Mouse (Mus musculus) hindbrain, embryonic 11.5 days (tissue): Measurements from ENCODE around the gene Stra6l. TPM values are rescaled to one million over a fixed set of nuclear protein-coding genes. Genes with fewer than 3 reads are reported as not detected.

ENCODE experiments used
- ATAC-seq: fragments of 200-750 bp; cut with Nextera tagmentation; 2 replicates; pipeline ENCODE4 v1.8.0; 2017; ENCODE audit warnings: mild to moderate bottlenecking, moderate TSS enrichment, moderate library complexity; ENCODE audit not compliant: low FRiP score
- DNase-seq: peaks from one replicate; pipeline ENCODE4 v3.0.0-alpha.2; 2015; ENCODE audit warnings: low spot score
- H3K27ac ChIP-seq: fragments of 300-500 bp; sonication (generic); 2 replicates; pipeline ENCODE4 v1.5.1; 2014; ENCODE audit warnings: mild to moderate bottlenecking, low read depth, low read length
- H3K27me3 ChIP-seq: fragments of 300-500 bp; sonication (generic); 2 replicates; pipeline ENCODE4 v1.6.1; 2014; ENCODE audit warnings: mild to moderate bottlenecking, low read length, moderate library complexity, mixed read lengths; ENCODE audit not compliant: control insufficient read depth, insufficient read depth
- H3K36me3 ChIP-seq: fragments of 300-500 bp; sonication (generic); 2 replicates; pipeline ENCODE4 v1.6.1; 2014; ENCODE audit warnings: mild to moderate bottlenecking, low read length, moderate library complexity, mixed read lengths; ENCODE audit not compliant: control insufficient read depth, insufficient read depth
- H3K4me1 ChIP-seq: fragments of 300-500 bp; sonication (generic); replicated peaks from 2 replicates; pipeline ENCODE4 v1.6.1; 2014; ENCODE audit warnings: low read length, mixed read lengths; ENCODE audit not compliant: control insufficient read depth, insufficient read depth
- H3K4me2 ChIP-seq: fragments of 300-500 bp; sonication (generic); replicated peaks from 2 replicates; pipeline ENCODE4 v1.6.1; 2014; ENCODE audit warnings: mild to moderate bottlenecking, low read depth, low read length
- H3K4me3 ChIP-seq: fragments of 300-500 bp; sonication (generic); 2 replicates; pipeline ENCODE4 v1.5.1; 2014; ENCODE audit warnings: low read depth, low read length
- H3K9ac ChIP-seq: fragments of 300-500 bp; sonication (generic); 2 replicates; pipeline ENCODE4 v1.6.1; 2014; ENCODE audit warnings: low read depth, low read length
- H3K9me3 ChIP-seq: fragments of 300-500 bp; sonication (generic); 2 replicates; pipeline ENCODE4 v1.6.1; 2016; ENCODE audit warnings: low read length; ENCODE audit not compliant: control insufficient read depth
- WGBS: fragments of 180-500 bp; shearing (Covaris S2); extraction: QIAGEN DNeasy Blood & Tissue Kit; methylation state at CpG from one replicate; pipeline ENCODE4 v1.1.7; 2014; 5-methylcytosine and 5-hydroxymethylcytosine counted together
- polyA plus RNA-seq: library from polyadenylated mRNA; unstranded; fragments of >200 nt; fragmentation: Nextera tagmentation; extraction: Ambion mirVana; gene quantifications from 2 replicates; pipeline ENCODE4 v1.2.1, GENCODE M21; 2014

Gene Stra6l
- polyA plus RNA-seq, 1 experiment from 2014 or later, result 1.0 TPM

DNA sequence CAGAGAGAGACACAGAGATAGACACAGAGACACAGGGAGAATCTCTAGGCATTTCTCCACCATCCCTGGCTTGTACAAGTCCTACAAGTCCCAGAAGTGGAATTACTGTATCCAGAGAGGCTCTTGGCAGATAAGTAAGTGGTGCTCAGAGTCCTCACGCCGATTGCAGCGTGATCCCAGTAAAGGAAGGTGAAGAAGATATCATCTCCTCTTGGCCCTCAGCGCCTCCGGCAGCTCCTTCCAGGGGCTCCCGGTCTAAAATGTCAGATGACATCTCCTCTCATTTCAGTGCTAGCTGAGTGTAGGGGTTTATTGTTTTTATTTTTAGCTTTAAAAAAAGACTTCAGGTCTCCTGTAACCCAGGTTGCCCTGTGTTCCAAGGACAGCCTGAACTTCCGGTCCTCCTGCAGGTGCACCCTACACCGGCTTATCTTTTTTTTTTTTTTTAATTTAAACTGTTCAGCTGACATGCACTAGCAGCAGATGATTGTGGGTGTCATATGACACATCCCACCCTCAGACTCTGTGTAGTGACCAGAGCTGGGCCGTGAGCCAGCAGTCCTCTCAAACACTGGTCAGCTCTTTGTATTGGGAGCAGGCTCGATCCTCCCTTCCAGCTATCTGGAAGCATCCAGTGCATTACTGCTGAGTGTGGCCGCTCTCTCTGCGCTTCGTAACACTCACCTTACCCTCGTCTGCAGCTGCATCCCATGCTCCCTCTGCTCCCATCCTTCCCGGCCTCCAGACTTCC is 5.2 kb downstream of the Stra6l start:
- DNase-seq, result no peak
- Histone ChIP-seq H3K36me3 (no peaks in the 10 kb centered on the region), H3K4me3 (no peak overlapping the region), H3K4me1 (no peaks in the 10 kb centered on the region), H3K9ac (no peak overlapping the region), H3K27ac (no peak overlapping the region), H3K9me3 (no peaks in the 10 kb centered on the region), H3K27me3 (no peaks in the 10 kb centered on the region), H3K4me2 (no peak overlapping the region)
- 88% methylated on average over 15 of the region's 15 CpGs for WGBS
- ATAC-seq, result no peak

DNA sequence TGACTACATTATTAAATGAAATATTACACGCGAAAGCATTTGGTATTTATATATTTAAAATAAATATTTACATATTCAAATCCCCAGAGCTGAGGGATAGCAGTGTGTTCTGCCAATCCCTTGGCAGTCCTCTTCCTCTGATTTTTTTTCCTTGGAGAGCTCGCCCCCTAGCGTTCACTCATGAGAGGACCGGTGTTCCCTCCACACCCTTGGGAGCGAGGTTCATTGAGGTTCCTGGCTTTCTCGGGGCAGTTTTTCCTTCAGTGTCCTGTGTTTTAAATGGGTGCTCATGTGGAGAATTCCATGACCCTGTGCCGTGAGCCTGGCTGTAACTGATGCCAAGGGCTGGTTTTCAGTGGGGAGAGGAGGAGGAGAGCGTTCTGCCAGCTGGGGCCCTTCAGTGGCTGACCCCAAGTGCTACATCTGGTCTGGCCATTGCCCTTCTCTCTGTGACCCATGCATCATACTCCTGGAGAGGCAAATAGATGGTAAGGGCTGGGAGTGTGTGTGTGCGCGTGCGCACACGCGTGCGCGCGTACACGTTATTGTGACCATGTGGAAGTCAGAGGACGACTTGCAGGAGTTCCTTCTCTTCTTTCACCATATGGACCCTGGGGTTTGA is 7.5 kb downstream of the Stra6l start:
- Histone ChIP-seq H3K9me3 (no peaks in the 10 kb centered on the region), H3K4me3 (no peak overlapping the region), H3K27ac (no peak overlapping the region), H3K27me3 (no peaks in the 10 kb centered on the region), H3K9ac (no peak overlapping the region), H3K4me1 (no peaks in the 10 kb centered on the region), H3K4me2 (no peak overlapping the region), H3K36me3 (no peaks in the 10 kb centered on the region)
- 52% methylated on average over 19 of the region's 19 CpGs for WGBS
- ATAC-seq (no peak), DNase-seq (peak; percentile 85)

DNA sequence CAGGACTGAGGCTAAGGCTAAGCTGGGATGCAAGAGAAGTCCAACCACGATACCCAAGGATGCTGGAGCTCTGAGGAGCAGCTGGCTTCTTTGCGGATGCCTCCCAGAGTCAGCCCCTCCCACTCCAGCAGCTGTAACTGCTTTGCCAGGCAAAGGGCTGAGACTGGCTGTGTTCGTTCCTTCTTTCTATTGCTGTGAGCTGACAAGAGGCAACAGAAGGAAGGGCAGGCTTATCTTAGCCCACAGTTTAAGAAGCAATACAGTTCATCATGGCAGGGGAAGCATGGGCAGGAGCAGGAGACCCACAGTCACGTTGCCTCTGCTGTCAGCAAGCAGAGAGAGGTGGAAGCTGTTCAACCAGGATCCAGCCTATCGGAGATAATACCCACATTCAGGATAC is 12.7 kb downstream of the Stra6l start:
- Histone ChIP-seq H3K4me3 (no peak overlapping the region), H3K4me1 (no peaks in the 10 kb centered on the region), H3K36me3 (no peaks in the 10 kb centered on the region), H3K9me3 (no peaks in the 10 kb centered on the region), H3K9ac (no peak overlapping the region), H3K27ac (no peak overlapping the region), H3K4me2 (no peak overlapping the region), H3K27me3 (no peaks in the 10 kb centered on the region)
- DNase-seq (no peak), ATAC-seq (no peak)
- WGBS, result 59% methylated on average over 5 of the region's 5 CpGs

DNA sequence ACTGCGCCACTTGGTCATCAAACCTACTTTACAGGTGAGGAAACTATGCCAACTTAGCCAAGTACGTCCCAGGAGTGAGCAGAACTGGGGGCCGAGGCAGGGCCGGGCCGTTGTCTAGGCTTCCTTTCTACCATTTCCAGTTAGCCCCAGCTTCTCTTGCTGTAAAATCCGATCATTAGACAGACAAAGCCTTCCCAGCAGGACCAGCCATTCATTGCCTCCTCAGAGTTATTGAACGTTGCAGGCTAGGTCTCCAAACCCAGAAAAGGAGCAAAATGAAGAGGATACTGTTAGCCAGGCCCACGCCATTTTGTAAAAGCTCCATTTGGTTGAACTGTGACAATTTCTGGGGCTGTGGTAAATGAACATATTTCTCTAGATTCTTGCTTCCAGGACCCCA is 19.0 kb downstream of the Stra6l start:
- DNase-seq (no peak), ATAC-seq (no peak)
- Histone ChIP-seq H3K4me3 (no peak overlapping the region), H3K9me3 (no peaks in the 10 kb centered on the region), H3K9ac (no peak overlapping the region), H3K36me3 (no peaks in the 10 kb centered on the region), H3K27ac (no peak overlapping the region), H3K4me1 (no peaks in the 10 kb centered on the region), H3K4me2 (no peak overlapping the region), H3K27me3 (peaks cover 4% of the 10 kb centered on the region; the same call in 1 of the 2 replicates)
- WGBS, result 67% methylated on average over 8 of the region's 8 CpGs

DNA sequence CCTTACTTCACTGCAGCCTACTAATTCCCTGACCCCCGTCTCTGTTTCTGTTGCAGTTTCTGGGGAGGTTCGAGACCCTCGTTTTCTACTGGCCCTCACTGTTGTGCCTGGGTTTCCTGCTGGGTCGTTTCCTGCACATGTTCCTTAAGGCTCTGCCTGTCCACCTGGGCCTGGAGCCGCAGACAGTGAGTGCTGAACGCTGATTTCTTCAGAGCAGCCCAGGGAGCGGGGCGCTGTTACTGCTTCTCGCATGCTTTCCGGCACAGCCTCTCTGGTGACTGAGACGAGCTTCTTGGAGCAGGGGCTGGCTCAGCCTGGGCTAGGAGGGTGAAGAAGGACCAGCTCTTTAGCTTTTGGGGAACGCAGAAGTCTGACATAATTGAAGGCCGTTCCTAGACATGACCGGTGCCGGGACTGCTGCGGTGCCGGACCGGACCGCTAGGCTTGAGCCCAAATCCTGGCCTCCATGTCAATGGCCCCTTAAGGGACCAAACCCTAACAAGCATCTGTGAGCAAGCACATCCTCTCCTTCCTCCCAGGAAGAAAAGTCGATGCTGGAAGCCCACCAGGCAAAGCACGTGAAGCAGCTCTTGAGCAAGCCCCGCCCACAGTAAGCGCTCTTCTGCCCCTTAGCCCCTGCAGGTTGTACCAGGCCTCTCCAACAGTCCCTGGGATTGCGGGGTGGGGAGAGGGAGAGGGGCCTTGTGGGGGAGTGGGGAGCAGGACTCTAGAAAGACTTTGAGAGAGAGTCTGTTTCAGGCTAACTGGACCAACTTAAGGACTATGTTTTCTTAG is 20.8 kb downstream of the Stra6l start:
- no peak for ATAC-seq
- H3K27ac ChIP-seq, result no peak overlapping the region
- no peaks in the 10 kb centered on the region for H3K9me3 ChIP-seq
- H3K27me3 ChIP-seq, result peaks cover 4% of the 10 kb centered on the region; the same call in 1 of the 2 replicates
- H3K36me3 ChIP-seq, result no peaks in the 10 kb centered on the region
- H3K9ac ChIP-seq, result no peak overlapping the region
- no peaks in the 10 kb centered on the region for H3K4me1 ChIP-seq
- WGBS, result 22% methylated on average over 24 of the region's 24 CpGs
- no peak overlapping the region for H3K4me3 ChIP-seq
- no peak for DNase-seq
- H3K4me2 ChIP-seq, result 0 out of 2 replicates have a peak overlapping the region, but pooled peaks have one; percentile 8

DNA sequence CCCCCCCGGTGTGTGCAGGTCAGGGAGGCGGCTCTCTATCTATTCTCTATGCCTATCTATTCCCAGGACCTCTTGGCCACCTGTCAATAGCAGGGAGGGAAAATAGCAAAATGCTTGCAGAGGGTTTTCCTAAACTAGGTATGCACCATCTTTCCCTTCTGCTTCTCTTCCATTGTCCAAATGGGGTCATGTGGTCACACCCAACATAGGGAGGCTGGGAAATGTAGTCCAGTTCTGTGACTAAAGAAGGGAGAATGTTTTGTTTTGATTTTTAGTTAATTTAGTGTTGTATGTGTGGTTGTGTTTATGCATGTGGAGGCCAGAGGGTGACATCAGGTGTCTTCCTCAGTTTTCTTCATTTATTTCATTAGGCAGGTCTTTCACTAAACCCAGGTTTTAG is 23.7 kb downstream of the Stra6l start:
- Histone ChIP-seq H3K4me2 (no peak overlapping the region), H3K27me3 (peaks cover 4% of the 10 kb centered on the region; the same call in 1 of the 2 replicates), H3K9ac (no peak overlapping the region), H3K9me3 (no peaks in the 10 kb centered on the region), H3K36me3 (no peaks in the 10 kb centered on the region), H3K27ac (no peak overlapping the region), H3K4me3 (no peak overlapping the region), H3K4me1 (no peaks in the 10 kb centered on the region)
- DNase-seq (no peak), ATAC-seq (no peak)
- WGBS, result no CpG with 5 or more reads among the region's 2 CpGs

DNA sequence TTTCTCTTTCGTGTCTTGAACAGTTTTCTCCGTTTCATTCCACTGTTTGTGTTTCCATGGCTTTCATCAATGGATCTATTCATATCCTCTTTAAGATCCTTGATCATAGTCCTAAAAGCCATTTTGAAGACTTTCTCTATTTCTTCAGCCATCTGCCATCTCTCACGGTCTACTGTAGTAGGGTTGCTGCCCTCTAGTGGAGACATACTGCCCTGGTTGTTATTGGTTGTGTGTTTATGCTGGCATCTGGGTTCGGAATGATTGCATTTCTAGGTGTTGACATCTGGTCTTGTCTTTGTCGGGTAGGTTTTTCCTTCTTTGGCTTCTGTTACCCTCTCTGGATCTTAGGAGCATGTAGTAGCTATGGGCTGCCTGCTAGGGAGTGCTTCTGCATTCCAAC is 30.5 kb downstream of the Stra6l start:
- DNase-seq, result peak; percentile 73
- no peak overlapping the region for H3K4me3 ChIP-seq
- H3K27ac ChIP-seq, result no peak overlapping the region
- no peaks in the 10 kb centered on the region for H3K4me1 ChIP-seq
- ATAC-seq, result no peak
- H3K36me3 ChIP-seq, result no peaks in the 10 kb centered on the region
- H3K9me3 ChIP-seq, result no peaks in the 10 kb centered on the region
- no peak overlapping the region for H3K9ac ChIP-seq
- no peaks in the 10 kb centered on the region for H3K27me3 ChIP-seq
- WGBS, result 49% methylated on average over 5 of the region's 5 CpGs
- H3K4me2 ChIP-seq, result no peak overlapping the region

DNA sequence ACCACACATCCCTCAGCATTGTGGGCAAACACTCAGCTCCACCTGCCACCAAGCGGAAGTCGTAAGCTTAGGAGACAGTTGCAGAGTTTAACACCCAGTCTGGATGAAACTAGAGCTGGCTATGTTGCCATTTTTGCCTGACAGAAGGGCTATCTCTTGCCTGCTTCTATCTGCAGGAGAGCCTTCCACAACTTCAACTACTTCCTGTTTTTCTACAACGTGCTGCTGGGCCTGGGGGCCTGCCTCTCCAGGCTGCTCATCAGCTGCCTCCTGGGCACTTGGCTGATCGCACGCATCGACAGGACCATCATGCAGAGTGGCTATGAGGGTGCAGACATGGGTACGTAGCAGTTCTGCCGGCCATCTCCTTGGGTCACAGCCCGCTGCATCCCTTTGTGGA is 34.1 kb downstream of the Stra6l start:
- no peak overlapping the region for H3K9ac ChIP-seq
- no peak overlapping the region for H3K4me2 ChIP-seq
- no peaks in the 10 kb centered on the region for H3K9me3 ChIP-seq
- H3K36me3 ChIP-seq, result no peaks in the 10 kb centered on the region
- DNase-seq (no peak), ATAC-seq (no peak)
- no peak overlapping the region for H3K27ac ChIP-seq
- H3K4me1 ChIP-seq, result no peaks in the 10 kb centered on the region
- no peak overlapping the region for H3K4me3 ChIP-seq
- WGBS, result 89% methylated on average over 9 of the region's 9 CpGs
- no peaks in the 10 kb centered on the region for H3K27me3 ChIP-seq
